Mouse (Mus musculus) cerebellum, adult 18-20 months (tissue): ENCODE results near the gene Hat1.
"Not testable (repeated sequence)": the region's sequence is repeated elsewhere in the genome, so short reads cannot be mapped to it uniquely, and the experiment has no call there.

ENCODE experiments used
- DNase-seq, 2 experiments: peaks; one replicate each; pipeline ENCODE4 v3.0.0; 2021

Hat1 gene

GRCm38 (mm10) chr2:71388951-71389763 is at the start of gene Hat1:
Gene Hat1, plus strand, starts transcription at chr2:71388958.
- DNase-seq, result peak; percentile 94 to 97

GRCm38 (mm10) chr2:71340126-71340525 is 48.6 kb upstream of the Hat1 start:
- no peak for DNase-seq

- DNase-seq, result no peak
Measured at GRCm38 (mm10) chr2:71343884-71344640, 44.7 kb upstream of the Hat1 start.

- no peak for DNase-seq
Measured at GRCm38 (mm10) chr2:71347160-71347559, 41.6 kb upstream of the Hat1 start.

- DNase-seq, result no peak
Measured at GRCm38 (mm10) chr2:71347732-71348490, 40.8 kb upstream of the Hat1 start.

GRCm38 (mm10) chr2:71349511-71349910 is 39.2 kb upstream of the Hat1 start:
- no peak for DNase-seq

GRCm38 (mm10) chr2:71350181-71350580 is 38.6 kb upstream of the Hat1 start:
- no peak for DNase-seq

- DNase-seq, result no peak
Measured at GRCm38 (mm10) chr2:71350904-71351726, 37.6 kb upstream of the Hat1 start.

- no peak for DNase-seq
Measured at GRCm38 (mm10) chr2:71351727-71351987, 37.1 kb upstream of the Hat1 start.

- DNase-seq, result no peak
Measured at GRCm38 (mm10) chr2:71353306-71354054, 35.3 kb upstream of the Hat1 start.

GRCm38 (mm10) chr2:71354055-71354425 is 34.7 kb upstream of the Hat1 start:
- no peak for DNase-seq

GRCm38 (mm10) chr2:71358347-71358746 is 30.4 kb upstream of the Hat1 start:
- DNase-seq, result no peak

- no peak for DNase-seq
Measured at GRCm38 (mm10) chr2:71360192-71360591, 28.6 kb upstream of the Hat1 start.

GRCm38 (mm10) chr2:71366618-71367124 is 22.1 kb upstream of the Hat1 start:
- DNase-seq, result no peak

GRCm38 (mm10) chr2:71367125-71367880 is 21.5 kb upstream of the Hat1 start, which contains the start of gene Slc25a12:
Gene Slc25a12, minus strand, starts transcription at chr2:71367749.
- peak; percentile 84 for DNase-seq

GRCm38 (mm10) chr2:71368086-71368485 is 20.7 kb upstream of the Hat1 start:
- DNase-seq, result no peak

GRCm38 (mm10) chr2:71371790-71372189 is 17.0 kb upstream of the Hat1 start:
- no peak for DNase-seq

GRCm38 (mm10) chr2:71372261-71372660 is 16.5 kb upstream of the Hat1 start:
- DNase-seq, result not testable (repeated sequence)

- no peak for DNase-seq
Measured at GRCm38 (mm10) chr2:71374275-71375155, 14.2 kb upstream of the Hat1 start.

GRCm38 (mm10) chr2:71376433-71376906 is 12.3 kb upstream of the Hat1 start:
- DNase-seq, result no peak
